Mouse (Mus musculus) embryonic fibroblast, embryonic 13.5 days (primary cell): ENCODE results near the gene Pla2g2d. TPM values are rescaled to one million over a fixed set of nuclear protein-coding genes. Genes with fewer than 3 reads are reported as not detected.

Experiments
- H3K27ac ChIP-seq: 2 replicates; pipeline ENCODE4 v1.5.1; 2012; ENCODE audit warnings: low read length, control low read depth, inconsistent platforms; ENCODE audit not compliant: insufficient read depth
- H3K4me1 ChIP-seq: 2 replicates; pipeline ENCODE4 v1.6.1; 2011; ENCODE audit warnings: low read length; ENCODE audit not compliant: control insufficient read depth, insufficient read depth
- H3K4me3 ChIP-seq: 2 replicates; pipeline ENCODE4 v1.5.1; 2011; ENCODE audit warnings: mild to moderate bottlenecking, control low read depth, low read length; ENCODE audit not compliant: insufficient read depth
- CTCF ChIP-seq: IDR thresholded peaks from 2 replicates; pipeline ENCODE4 v1.5.1; 2011; ENCODE audit warnings: mild to moderate bottlenecking, control low read depth, low read length, moderate library complexity, borderline replicate concordance; ENCODE audit not compliant: insufficient read depth
- POLR2A ChIP-seq: IDR thresholded peaks from 2 replicates; pipeline ENCODE4 v1.6.1; 2011; ENCODE audit warnings: low read depth, mild to moderate bottlenecking, control low read depth, low read length, moderate library complexity
- polyA plus RNA-seq: library from polyadenylated mRNA; stranded (reverse); fragments of >200 nt; gene quantifications from 2 replicates; pipeline ENCODE4 v1.2.4, GENCODE M21; 2011; ENCODE audit warnings: low read depth; ENCODE audit not compliant: missing spikeins, insufficient read length

The Pla2g2d gene
- polyA plus RNA-seq, 1 experiment = not detected

DNA sequence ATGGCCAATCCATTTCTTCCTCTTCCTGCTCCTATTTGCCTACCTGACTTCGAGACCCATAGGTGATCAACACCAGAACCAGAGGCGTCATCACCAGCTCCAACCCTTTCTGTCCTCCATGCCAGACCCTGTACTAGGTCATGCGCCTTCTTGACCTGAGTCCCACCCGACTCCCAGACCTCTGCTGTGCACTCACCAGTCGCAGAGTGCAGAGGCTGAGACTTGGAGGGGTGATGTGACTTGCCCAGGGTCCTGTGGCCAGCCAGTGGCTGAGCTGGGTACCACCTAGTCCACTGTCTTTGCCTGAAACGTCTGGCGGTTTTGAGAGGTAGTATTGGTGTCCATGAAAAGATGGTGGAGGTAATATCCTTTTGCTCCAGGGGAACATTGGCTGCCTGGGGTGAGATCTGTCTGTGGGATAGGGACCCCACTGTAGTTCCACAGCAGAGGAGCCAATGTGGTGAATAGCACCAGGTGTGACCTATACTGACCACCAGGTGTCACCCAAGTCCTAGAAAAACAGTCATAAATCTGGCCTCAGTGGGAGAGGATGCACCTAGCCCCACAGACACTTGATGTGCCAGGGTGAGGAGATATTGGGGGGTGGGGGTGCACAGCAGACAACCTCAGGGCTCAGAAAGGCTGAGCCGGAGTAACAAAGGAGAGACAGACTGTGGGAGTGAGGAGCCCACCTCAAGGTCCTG is 27.0 kb upstream of the Pla2g2d start:
- Histone ChIP-seq H3K4me3 (no peak overlapping the region), H3K4me1 (no peaks in the 10 kb centered on the region), H3K27ac (no peak overlapping the region)
- TF ChIP-seq CTCF (peak; percentile 15; the same call in 1 of the 2 replicates), POLR2A (no peak)

DNA sequence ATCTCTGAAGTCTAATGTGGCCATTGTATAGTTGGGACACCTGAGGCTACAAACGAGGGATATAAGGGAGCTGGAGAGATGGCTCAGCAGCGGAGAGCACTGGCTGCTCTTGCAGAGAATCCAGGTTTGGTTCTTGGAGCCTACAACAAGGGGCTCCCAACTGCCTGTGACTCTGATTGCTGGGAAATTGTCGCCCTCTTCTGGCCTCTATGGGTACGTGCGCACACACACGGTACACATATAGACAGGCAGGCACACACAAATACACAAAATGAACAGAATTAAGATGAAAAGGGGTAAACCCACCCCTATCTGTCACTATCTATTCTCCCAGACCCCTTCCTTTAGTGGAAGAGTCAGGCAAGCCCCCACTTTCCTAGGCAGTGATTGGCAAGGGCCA is 22.9 kb upstream of the Pla2g2d start:
- H3K4me3 ChIP-seq = no peak overlapping the region
- TF ChIP-seq CTCF = peak; percentile 3; the same call in 1 of the 2 replicates
- no peak for TF ChIP-seq POLR2A
- H3K4me1 ChIP-seq = no peaks in the 10 kb centered on the region
- no peak overlapping the region for H3K27ac ChIP-seq

- Histone ChIP-seq H3K27ac (no peak overlapping the region), H3K4me3 (no peak overlapping the region), H3K4me1 (no peaks in the 10 kb centered on the region)
- no peak for TF ChIP-seq POLR2A
- no peak for TF ChIP-seq CTCF
Measured at GRCm38 (mm10) chr4:138753608-138754007, 21.9 kb upstream of the Pla2g2d start.

- Histone ChIP-seq H3K27ac (no peak overlapping the region), H3K4me1 (no peaks in the 10 kb centered on the region), H3K4me3 (no peak overlapping the region)
- TF ChIP-seq CTCF (no peak), POLR2A (no peak)
Measured at GRCm38 (mm10) chr4:138754432-138754831, 21.1 kb upstream of the Pla2g2d start.

GRCm38 (mm10) chr4:138755439-138755838 is 20.1 kb upstream of the Pla2g2d start:
- Histone ChIP-seq H3K27ac (no peak overlapping the region), H3K4me1 (no peaks in the 10 kb centered on the region), H3K4me3 (no peak overlapping the region)
- no peak for TF ChIP-seq POLR2A
- no peak for TF ChIP-seq CTCF

- Histone ChIP-seq H3K4me1 (no peaks in the 10 kb centered on the region), H3K4me3 (no peak overlapping the region)
Measured at GRCm38 (mm10) chr4:138755983-138756382, 19.6 kb upstream of the Pla2g2d start.

GRCm38 (mm10) chr4:138757416-138757815 is 18.1 kb upstream of the Pla2g2d start, which contains the start of gene Pla2g2f:
TSS of gene Pla2g2f (minus strand) at chr4:138757626.
- Histone ChIP-seq H3K4me1 (no peaks in the 10 kb centered on the region), H3K27ac (no peak within 1 kb of the TSS), H3K4me3 (no peak within 1 kb of the TSS)
- no peak for TF ChIP-seq CTCF
- TF ChIP-seq POLR2A = no peak

More at GRCm38 (mm10) chr4:138755983-138756382, 19.6 kb upstream of the Pla2g2d start:
- no peak overlapping the region for H3K27ac ChIP-seq
- TF ChIP-seq POLR2A = no peak
- no peak for TF ChIP-seq CTCF

- Histone ChIP-seq H3K4me1 (no peaks in the 10 kb centered on the region), H3K4me3 (no peak overlapping the region), H3K27ac (no peak overlapping the region)
- TF ChIP-seq CTCF = no peak
- no peak for TF ChIP-seq POLR2A
Measured at GRCm38 (mm10) chr4:138762266-138762665, 13.3 kb upstream of the Pla2g2d start.

GRCm38 (mm10) chr4:138771970-138772369 is 3.6 kb upstream of the Pla2g2d start:
- H3K4me3 ChIP-seq = no peak overlapping the region
- TF ChIP-seq POLR2A = no peak
- no peak for TF ChIP-seq CTCF
- no peaks in the 10 kb centered on the region for H3K4me1 ChIP-seq
- no peak overlapping the region for H3K27ac ChIP-seq

GRCm38 (mm10) chr4:138772386-138772785 is 3.1 kb upstream of the Pla2g2d start:
- H3K27ac ChIP-seq = no peak overlapping the region
- H3K4me3 ChIP-seq = no peak overlapping the region
- no peak for TF ChIP-seq CTCF
- TF ChIP-seq POLR2A = no peak

More at GRCm38 (mm10) chr4:138772386-138772785, 3.1 kb upstream of the Pla2g2d start:
- H3K4me1 ChIP-seq = 0 out of 2 replicates have a peak, but pooled peaks cover 1% of the 10 kb centered on the region
